Mouse (Mus musculus) MEL (cell line): ENCODE measurements at regions not wholly inside any gene's neighbourhood (a gene's known extent, or its start where the extent isn't known, plus 50 kb on each side); places are given as distances from the start of the nearest gene placed in this dataset.

Experiments used
- DNase-seq: peaks from one replicate; pipeline ENCODE4 v3.0.0; 2011; ENCODE audit warnings: low read depth, low spot score
- H3K27ac ChIP-seq: 2 replicates; pipeline ENCODE4 v1.5.1; 2012; ENCODE audit warnings: low read depth, mild to moderate bottlenecking, control low read depth, low read length, moderate library complexity; ENCODE audit not compliant: control insufficient read depth
- H3K27me3 ChIP-seq, 2 experiments: fragments of 150-350 bp in 1 of 2; sonication (generic) in 1 of 2; 2 replicates each; pipeline ENCODE4 v1.6.1; 2012; ENCODE audit warnings: low read length in 2 of 2, mild to moderate bottlenecking in 2 of 2, improper control_type of control experiment in 1 of 2, moderate library complexity in 1 of 2; ENCODE audit not compliant: insufficient read depth in 2 of 2, control insufficient read depth in 1 of 2
- H3K36me3 ChIP-seq, 2 experiments: 2 replicates each; pipeline ENCODE4 v1.6.1; 2012 to 2014; ENCODE audit warnings: low read length in 2 of 2, improper control_type of control experiment in 1 of 2, inconsistent platforms in 1 of 2, mild to moderate bottlenecking in 1 of 2; ENCODE audit not compliant: insufficient read depth in 2 of 2, control insufficient read depth in 1 of 2
- H3K4me1 ChIP-seq, 2 experiments: fragments of 150-350 bp in 1 of 2; sonication (generic) in 1 of 2; 2 replicates each; pipeline ENCODE4 v1.6.1; 2012; ENCODE audit warnings: low read length in 2 of 2, improper control_type of control experiment in 1 of 2, mild to moderate bottlenecking in 1 of 2; ENCODE audit not compliant: insufficient read depth in 2 of 2, control insufficient read depth in 1 of 2
- H3K4me3 ChIP-seq, 2 experiments: fragments of 150-350 bp in 1 of 2; sonication (generic) in 1 of 2; 2 replicates each; pipeline ENCODE4 v1.5.1; 2012; ENCODE audit warnings: low read depth in 2 of 2, low read length in 2 of 2, mild to moderate bottlenecking in 2 of 2, moderate library complexity in 2 of 2, control low read depth in 1 of 2, improper control_type of control experiment in 1 of 2; ENCODE audit not compliant: control insufficient read depth in 1 of 2, insufficient read depth in 1 of 2
- H3K79me2 ChIP-seq: 2 replicates; pipeline ENCODE4 v1.6.1; 2012; ENCODE audit warnings: mild to moderate bottlenecking, low read length, moderate library complexity; ENCODE audit not compliant: control insufficient read depth, poor library complexity, insufficient read depth
- H3K9ac ChIP-seq: 2 replicates; pipeline ENCODE4 v1.6.1; 2012; ENCODE audit warnings: low read depth, mild to moderate bottlenecking, control low read depth, low read length, moderate library complexity; ENCODE audit not compliant: control insufficient read depth, poor library complexity, severe bottlenecking
- H3K9me3 ChIP-seq: fragments of 150-350 bp; sonication (generic); replicated peaks from 2 replicates; pipeline ENCODE4 v1.6.1; 2012; ENCODE audit warnings: mild to moderate bottlenecking, low read length, improper control_type of control experiment, moderate library complexity; ENCODE audit not compliant: insufficient read depth
- E2F4 ChIP-seq: IDR thresholded peaks from 2 replicates; pipeline ENCODE4 v1.6.1; 2011; ENCODE audit warnings: low read depth, low read length, improper control_type of control experiment, borderline replicate concordance
- ELF1 ChIP-seq: IDR thresholded peaks from 2 replicates; pipeline ENCODE4 v1.6.1; 2014; ENCODE audit warnings: low read depth, mild to moderate bottlenecking, inconsistent platforms, low read length, improper control_type of control experiment, moderate library complexity
- ETS1 ChIP-seq: IDR thresholded peaks from 2 replicates; pipeline ENCODE4 v1.6.1; 2012; ENCODE audit warnings: low read depth, mild to moderate bottlenecking, inconsistent platforms, low read length, improper control_type of control experiment, moderate library complexity
- GABPA ChIP-seq: IDR thresholded peaks from 2 replicates; pipeline ENCODE4 v1.6.1; 2012; ENCODE audit warnings: low read depth, mild to moderate bottlenecking, inconsistent platforms, low read length, improper control_type of control experiment, moderate library complexity
- GATA1 ChIP-seq: IDR thresholded peaks from 2 replicates; pipeline ENCODE4 v1.6.1; 2011; ENCODE audit warnings: low read depth, low read length, improper control_type of control experiment
- KAT2A ChIP-seq: conservative IDR thresholded peaks from 2 replicates; pipeline ENCODE4 v1.6.1; 2012; ENCODE audit warnings: low read depth, low read length, improper control_type of control experiment, inconsistent platforms
- MAX ChIP-seq: IDR thresholded peaks from 2 replicates; pipeline ENCODE4 v1.6.1; 2011; ENCODE audit warnings: low read length, improper control_type of control experiment
- MYB ChIP-seq: IDR thresholded peaks from 2 replicates; pipeline ENCODE4 v1.6.1; 2011; ENCODE audit warnings: mild to moderate bottlenecking, low read depth, low read length, improper control_type of control experiment
- NELFE ChIP-seq: IDR thresholded peaks from 2 replicates; pipeline ENCODE4 v1.6.1; 2011; ENCODE audit warnings: low read depth, low read length, improper control_type of control experiment
- NRF1 ChIP-seq: IDR thresholded peaks from 2 replicates; pipeline ENCODE4 v1.6.1; 2014; ENCODE audit warnings: low read depth, mild to moderate bottlenecking, inconsistent platforms, low read length, improper control_type of control experiment, moderate library complexity; ENCODE audit not compliant: poor library complexity, insufficient read depth, severe bottlenecking
- POLR2A ChIP-seq, 2 experiments: IDR thresholded peaks; 2 replicates each; pipeline ENCODE4 v1.6.1; 2011 to 2012; ENCODE audit warnings: low read length in 2 of 2, mild to moderate bottlenecking in 2 of 2, control low read depth in 1 of 2, improper control_type of control experiment in 1 of 2, low read depth in 1 of 2, moderate library complexity in 1 of 2; ENCODE audit not compliant: control insufficient read depth in 1 of 2, insufficient read depth in 1 of 2, poor library complexity in 1 of 2
- POLR2AphosphoS2 ChIP-seq: IDR thresholded peaks from 2 replicates; pipeline ENCODE4 v1.6.1; 2011; ENCODE audit warnings: low read length, improper control_type of control experiment
- SMC3 ChIP-seq: IDR thresholded peaks from 2 replicates; pipeline ENCODE4 v1.6.1; 2011; ENCODE audit warnings: low read depth, low read length, improper control_type of control experiment
- TBP ChIP-seq: IDR thresholded peaks from 2 replicates; pipeline ENCODE4 v1.8.0; 2011; ENCODE audit warnings: low read depth, low read length, improper control_type of control experiment
- TCF12 ChIP-seq: IDR thresholded peaks from 2 replicates; pipeline ENCODE4 v1.6.1; 2014; ENCODE audit warnings: low read depth, mild to moderate bottlenecking, inconsistent platforms, low read length, improper control_type of control experiment, moderate library complexity
- UBTF ChIP-seq: IDR thresholded peaks from 2 replicates; pipeline ENCODE4 v1.6.1; 2012; ENCODE audit warnings: low read depth, mild to moderate bottlenecking, inconsistent platforms, low read length, improper control_type of control experiment, moderate library complexity, borderline replicate concordance; ENCODE audit not compliant: insufficient read depth
- USF1 ChIP-seq: IDR thresholded peaks from 2 replicates; pipeline ENCODE4 v1.6.1; 2014; ENCODE audit warnings: low read depth, mild to moderate bottlenecking, inconsistent platforms, low read length, improper control_type of control experiment, moderate library complexity
- ZC3H11A ChIP-seq: IDR thresholded peaks from 2 replicates; pipeline ENCODE4 v1.6.1; 2012; ENCODE audit warnings: low read depth, mild to moderate bottlenecking, inconsistent platforms, low read length, improper control_type of control experiment
- ZMIZ1 ChIP-seq: IDR thresholded peaks from 2 replicates; pipeline ENCODE4 v1.6.1; 2012; ENCODE audit warnings: low read depth, mild to moderate bottlenecking, inconsistent platforms, low read length, improper control_type of control experiment, moderate library complexity
- ZNF384 ChIP-seq: IDR thresholded peaks from 2 replicates; pipeline ENCODE4 v1.6.1; 2012; ENCODE audit warnings: low read depth, mild to moderate bottlenecking, inconsistent platforms, low read length, improper control_type of control experiment

GRCm38 (mm10) chr1:57572097-57572496 is 165.2 kb upstream of the Tyw5 start:
- no peak overlapping the region for H3K9ac ChIP-seq
- no peaks in the 10 kb centered on the region for H3K9me3 ChIP-seq
- TF ChIP-seq SMC3 = no peak
- no peak for TF ChIP-seq USF1
- TF ChIP-seq GABPA = no peak
- TF ChIP-seq KAT2A = no peak
- no peak for TF ChIP-seq TBP
- TF ChIP-seq NELFE = no peak
- no peak for TF ChIP-seq ZC3H11A
- TF ChIP-seq GATA1 = no peak
- no peak for TF ChIP-seq UBTF
- no peak for TF ChIP-seq MYB
- TF ChIP-seq POLR2A (IDR thresholded peaks at IDR 0.05; ENCODE audit: control insufficient read depth in 1 of 2, insufficient read depth in 1 of 2, low read depth in 1 of 2, low read length in 2 of 2, poor library complexity in 1 of 2) = no peak
- TF ChIP-seq ZNF384 = no peak
- TF ChIP-seq MAX = no peak
- TF ChIP-seq POLR2AphosphoS2 = no peak
- no peak for TF ChIP-seq TCF12
- no peak overlapping the region for H3K4me3 ChIP-seq
- H3K4me1 ChIP-seq = no peaks in the 10 kb centered on the region
- H3K36me3 ChIP-seq = no peaks in the 10 kb centered on the region
- no peak overlapping the region for H3K27ac ChIP-seq
- DNase-seq = no peak
- H3K27me3 ChIP-seq = no peaks in the 10 kb centered on the region
- no peaks in the 10 kb centered on the region for H3K79me2 ChIP-seq

- no peak overlapping the region for H3K4me3 ChIP-seq
- H3K9me3 ChIP-seq = no peaks in the 10 kb centered on the region
- H3K27me3 ChIP-seq = no peaks in the 10 kb centered on the region
- no peaks in the 10 kb centered on the region for H3K79me2 ChIP-seq
- H3K27ac ChIP-seq = no peak overlapping the region
- no peak overlapping the region for H3K9ac ChIP-seq
- no peaks in the 10 kb centered on the region for H3K4me1 ChIP-seq
- H3K36me3 ChIP-seq = no peaks in the 10 kb centered on the region
- TF ChIP-seq SMC3 = no peak
- no peak for TF ChIP-seq ZMIZ1
- no peak for TF ChIP-seq POLR2AphosphoS2
- TF ChIP-seq POLR2A (IDR thresholded peaks at IDR 0.05; ENCODE audit: control insufficient read depth in 1 of 2, insufficient read depth in 1 of 2, low read depth in 1 of 2, low read length in 2 of 2, poor library complexity in 1 of 2) = no peak
- TF ChIP-seq NRF1 = no peak
- no peak for TF ChIP-seq E2F4
- no peak for TF ChIP-seq ELF1
- TF ChIP-seq ETS1 = no peak
- no peak for DNase-seq
Measured at GRCm38 (mm10) chr1:57573829-57574228, 166.9 kb upstream of the Tyw5 start.
